9 mouse cellular contexts compared by ENCODE assay signal in the genomic region with DNA sequence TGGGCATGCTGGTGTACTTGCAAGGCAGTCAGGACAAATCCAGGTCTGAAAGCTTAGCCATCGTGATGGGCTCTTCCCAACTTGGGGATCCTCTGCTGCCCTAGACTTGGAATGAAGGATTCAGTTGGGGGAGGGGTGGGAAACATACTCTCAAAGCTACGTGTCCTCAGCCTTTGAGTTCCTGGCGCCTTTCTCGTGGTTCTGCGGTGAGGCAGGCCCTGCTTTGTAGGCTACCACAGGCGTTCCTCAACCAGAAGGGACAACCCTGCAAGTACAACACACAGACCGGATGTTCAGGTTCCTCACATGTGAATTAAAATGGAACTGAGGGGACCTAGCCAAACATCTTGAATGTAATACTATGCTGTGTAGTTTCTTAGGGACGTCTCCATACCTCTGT.
DNase-seq lines count a peak whose midpoint lies in the region; ATAC-seq and TF ChIP-seq lines count a peak whose summit lies in the region.
"Had no signal": no experiment of that assay in that cellular context is flagged by ENCODE, and none has a peak within 500 bp of the region (broad histone marks: within the 10 kb centered on the region; RNA-seq: fewer than 3 reads in every experiment).

No protein-coding gene starts in this region.

- DNase-seq in heart, postnatal 36 days = no peak
- DNase-seq in kidney, postnatal 0 days (ENCODE audit: low spot score) = no peak
- DNase-seq in kidney, adult 11 months = no peak
- no peak for DNase-seq in left cerebral cortex, postnatal 25 days (ENCODE audit: low spot score in 2 of 2)

- TF ChIP-seq CTCF in kidney, postnatal 0 days (IDR thresholded peaks at IDR 0.05; ENCODE audit: low read depth) = no peak

- H3K27me3 ChIP-seq in heart, embryonic 11.5 days (ENCODE audit: control insufficient read depth, insufficient read depth, low read length) = no peaks in the 10 kb centered on the region
- no peaks in the 10 kb centered on the region for H3K27me3 ChIP-seq in kidney, postnatal 0 days (ENCODE audit: insufficient read depth, low read length)
- H3K27me3 ChIP-seq in embryonic facial prominence, embryonic 13.5 days = no peaks in the 10 kb centered on the region
- H3K27me3 ChIP-seq in stomach, embryonic 16.5 days (ENCODE audit: control insufficient read depth, insufficient read depth, low read length) = no peaks in the 10 kb centered on the region
- H3K27me3 ChIP-seq: liver, embryonic 15.5 days had no signal

- 73% methylated on average over 8 of the region's 8 CpGs for WGBS in heart, embryonic 11.5 days (ENCODE audit: insufficient replicate concordance)
- WGBS in kidney, postnatal 0 days = 71% methylated on average over 8 of the region's 8 CpGs
- 77% methylated on average over 8 of the region's 8 CpGs for WGBS in embryonic facial prominence, embryonic 13.5 days
- 66% methylated on average over 8 of the region's 8 CpGs for WGBS in stomach, embryonic 16.5 days

- no peak overlapping the region for H3K4me3 ChIP-seq in heart, embryonic 11.5 days (ENCODE audit: low read depth, low read length)
- H3K4me3 ChIP-seq in kidney, postnatal 0 days (replicated peaks; ENCODE audit: low read depth, low read length) = no peak overlapping the region
- no peak overlapping the region for H3K4me3 ChIP-seq in embryonic facial prominence, embryonic 13.5 days
- H3K4me3 ChIP-seq in stomach, embryonic 16.5 days (replicated peaks; ENCODE audit: low read length) = no peak overlapping the region
- H3K4me3 ChIP-seq: liver, embryonic 15.5 days had no signal

- no peak for ATAC-seq in heart, embryonic 11.5 days (replicated peaks; ENCODE audit: insufficient number of reproducible peaks, low FRiP score, low TSS enrichment)
- ATAC-seq in kidney, postnatal 0 days (replicated peaks; ENCODE audit: low FRiP score, low read depth) = no peak
- no peak for ATAC-seq in embryonic facial prominence, embryonic 13.5 days (ENCODE audit: insufficient number of reproducible peaks, insufficient read depth, low FRiP score, low TSS enrichment, low read depth)
- no peak for ATAC-seq in stomach, embryonic 16.5 days (ENCODE audit: insufficient read depth, low FRiP score)
- ATAC-seq in megakaryocyte-erythroid progenitor cell, adult 5-6 weeks (replicated peaks; ENCODE audit: low FRiP score, low TSS enrichment, poor library complexity, severe bottlenecking) = no peak

- no peak overlapping the region for H3K9ac ChIP-seq in heart, embryonic 11.5 days (ENCODE audit: low read depth, low read length)
- H3K9ac ChIP-seq in kidney, postnatal 0 days (ENCODE audit: low read depth, low read length) = no peak overlapping the region
- no peak overlapping the region for H3K9ac ChIP-seq in embryonic facial prominence, embryonic 13.5 days
- no peak overlapping the region for H3K9ac ChIP-seq in stomach, embryonic 16.5 days (ENCODE audit: low read length)
- H3K9ac ChIP-seq: liver, embryonic 15.5 days had no signal

- no peak overlapping the region for H3K4me2 ChIP-seq in heart, embryonic 11.5 days
- no peak overlapping the region for H3K4me2 ChIP-seq in kidney, postnatal 0 days (ENCODE audit: low read length)
- H3K4me2 ChIP-seq in embryonic facial prominence, embryonic 13.5 days = no peak overlapping the region
- H3K4me2 ChIP-seq in stomach, embryonic 16.5 days (ENCODE audit: low read depth, low read length) = no peak overlapping the region
- H3K4me2 ChIP-seq: liver, embryonic 15.5 days had no signal

- intact Hi-C loops in heart, postnatal 36 days (cut with DNase I) = no loop called here
- intact Hi-C loops in left cerebral cortex, postnatal 25 days (cut with DNase I) = loop anchor here (5.0 kb wide), 1 partner anchor 145 kb away; no protein-coding TSS in a partner anchor

- no peaks in the 10 kb centered on the region for H3K36me3 ChIP-seq in heart, embryonic 11.5 days (ENCODE audit: control insufficient read depth, insufficient read depth, low read length)
- H3K36me3 ChIP-seq in kidney, postnatal 0 days (ENCODE audit: insufficient read depth, low read length) = 0 out of 2 replicates have a peak, but pooled peaks cover 4% of the 10 kb centered on the region
- H3K36me3 ChIP-seq in embryonic facial prominence, embryonic 13.5 days = peaks cover 3% of the 10 kb centered on the region; the same call in 1 of the 2 replicates
- no peaks in the 10 kb centered on the region for H3K36me3 ChIP-seq in stomach, embryonic 16.5 days (ENCODE audit: control insufficient read depth, insufficient read depth, low read length)
- H3K36me3 ChIP-seq: liver, embryonic 15.5 days had no signal

- H3K4me1 ChIP-seq in heart, embryonic 11.5 days (ENCODE audit: control insufficient read depth, insufficient read depth, low read length) = peaks cover 34% of the 10 kb centered on the region
- H3K4me1 ChIP-seq in kidney, postnatal 0 days (replicated peaks; ENCODE audit: insufficient read depth, low read length) = peaks cover 9% of the 10 kb centered on the region
- H3K4me1 ChIP-seq in embryonic facial prominence, embryonic 13.5 days = peaks cover 58% of the 10 kb centered on the region
- peaks cover 26% of the 10 kb centered on the region for H3K4me1 ChIP-seq in stomach, embryonic 16.5 days (ENCODE audit: control insufficient read depth, insufficient read depth, low read length)

- no peaks in the 10 kb centered on the region for H3K9me3 ChIP-seq in heart, embryonic 11.5 days (replicated peaks; ENCODE audit: control insufficient read depth, low read length)
- H3K9me3 ChIP-seq in kidney, postnatal 0 days (replicated peaks; ENCODE audit: low read length) = no peaks in the 10 kb centered on the region
- H3K9me3 ChIP-seq in embryonic facial prominence, embryonic 13.5 days = no peaks in the 10 kb centered on the region
- H3K9me3 ChIP-seq in stomach, embryonic 16.5 days (replicated peaks; ENCODE audit: control insufficient read depth, low read length) = no peaks in the 10 kb centered on the region
- H3K9me3 ChIP-seq: liver, embryonic 15.5 days had no signal

- H3K27ac ChIP-seq in heart, embryonic 11.5 days (ENCODE audit: low read depth, low read length) = 0 out of 2 replicates have a peak overlapping the region, but pooled peaks have one; percentile 24
- peak overlapping the region; percentile 44; the same call in 1 of the 2 replicates for H3K27ac ChIP-seq in kidney, postnatal 0 days
- peak overlapping the region; percentile 94 for H3K27ac ChIP-seq in embryonic facial prominence, embryonic 13.5 days
- H3K27ac ChIP-seq in stomach, embryonic 16.5 days (ENCODE audit: low read length) = peak overlapping the region; percentile 66
- H3K27ac ChIP-seq: liver, embryonic 15.5 days had no signal

Comparison
In these comparisons a context has a peak if more than half of its experiments do, and no peak if none do; other contexts are left out.
1. H3K27ac ChIP-seq: peak in every context shown above with its lines; median percentile 94 in embryonic facial prominence, embryonic 13.5 days; 66 in stomach, embryonic 16.5 days; 44 in kidney, postnatal 0 days; 24 in heart, embryonic 11.5 days.